Mouse (Mus musculus) adrenal gland, adult 8-10 months (tissue): ENCODE results near the gene Ccdc136. TPM values are rescaled to one million over a fixed set of nuclear protein-coding genes. Genes with fewer than 3 reads are reported as not detected.
"Not testable (repeated sequence)": the region's sequence is repeated elsewhere in the genome, so short reads cannot be mapped to it uniquely, and the experiment has no call there.

ENCODE experiments used
- DNase-seq: peaks from one replicate; pipeline ENCODE4 v3.0.0; 2022
- total RNA-seq, 4 experiments: library from RNA; stranded (reverse); gene quantifications; 2 replicates each; pipeline ENCODE4 v1.2.4; 2022

Gene Ccdc136
- total RNA-seq, result 10 to 100 TPM in 1 of 4 experiments, 1 to 10 TPM in 3; 4.4 to 13.1 (median 5.7) TPM

GRCm38 (mm10) chr6:29395910-29396713 is at the start of gene Ccdc136:
TSS of gene Ccdc136 (plus strand) at chr6:29396309.
- DNase-seq, result peak; percentile 65

GRCm38 (mm10) chr6:29346512-29346911 is 49.6 kb upstream of the Ccdc136 start:
- DNase-seq, result not testable (repeated sequence)

- DNase-seq, result no peak
These were observed 48.9 kb upstream of the Ccdc136 start for GRCm38 (mm10) chr6:29347189-29347588.

GRCm38 (mm10) chr6:29347665-29348370 is 48.3 kb upstream of the Ccdc136 start, which contains the start of gene Calu:
TSS of gene Calu (plus strand) at chr6:29348069.
- peak; percentile 99 for DNase-seq

GRCm38 (mm10) chr6:29348371-29348724 is 47.8 kb upstream of the Ccdc136 start:
- no peak for DNase-seq

GRCm38 (mm10) chr6:29351613-29352012 is 44.5 kb upstream of the Ccdc136 start:
- DNase-seq, result no peak

GRCm38 (mm10) chr6:29352816-29353215 is 43.3 kb upstream of the Ccdc136 start:
- DNase-seq, result no peak

GRCm38 (mm10) chr6:29359386-29359785 is 36.7 kb upstream of the Ccdc136 start:
- DNase-seq, result no peak

GRCm38 (mm10) chr6:29360211-29360610 is 35.9 kb upstream of the Ccdc136 start:
- DNase-seq, result no peak

- no peak for DNase-seq
These were observed 33.6 kb upstream of the Ccdc136 start for GRCm38 (mm10) chr6:29362246-29363128.

- no peak for DNase-seq
These were observed 33.0 kb upstream of the Ccdc136 start for GRCm38 (mm10) chr6:29363129-29363515.

- DNase-seq, result no peak
These were observed 30.8 kb upstream of the Ccdc136 start for GRCm38 (mm10) chr6:29365277-29365676.

- DNase-seq, result no peak
These were observed 18.7 kb upstream of the Ccdc136 start for GRCm38 (mm10) chr6:29377386-29377785.

GRCm38 (mm10) chr6:29378678-29379077 is 17.4 kb upstream of the Ccdc136 start:
- DNase-seq, result no peak

- no peak for DNase-seq
These were observed 16.2 kb upstream of the Ccdc136 start for GRCm38 (mm10) chr6:29379954-29380353.

GRCm38 (mm10) chr6:29382442-29382841 is 13.7 kb upstream of the Ccdc136 start:
- no peak for DNase-seq

- DNase-seq, result no peak
These were observed 8.0 kb upstream of the Ccdc136 start, which contains the start of gene Opn1sw for GRCm38 (mm10) chr6:29388052-29388518. TSS of gene Opn1sw (minus strand) at chr6:29388468.

GRCm38 (mm10) chr6:29388606-29389080 is 7.5 kb upstream of the Ccdc136 start:
- peak; percentile 62 for DNase-seq

- DNase-seq, result no peak
These were observed 6.7 kb upstream of the Ccdc136 start for GRCm38 (mm10) chr6:29389425-29389824.

GRCm38 (mm10) chr6:29390500-29390899 is 5.6 kb upstream of the Ccdc136 start:
- not testable (repeated sequence) for DNase-seq

- DNase-seq, result not testable (repeated sequence)
These were observed 4.9 kb upstream of the Ccdc136 start for GRCm38 (mm10) chr6:29391241-29391640.

GRCm38 (mm10) chr6:29391802-29392201 is 4.3 kb upstream of the Ccdc136 start:
- no peak for DNase-seq
